In genomic region chr2:103875754-103876153, GRCm38 (mm10) we compare ENCODE assay signal across 18 mouse cellular contexts.
DNase-seq lines count a peak whose midpoint lies in the region; ATAC-seq and TF ChIP-seq lines count a peak whose summit lies in the region.
"Had no signal": no experiment of that assay in that cellular context is flagged by ENCODE, and none has a peak within 500 bp of the region (broad histone marks: within the 10 kb centered on the region; RNA-seq: fewer than 3 reads in every experiment).

No protein-coding gene starts in this region.

- ATAC-seq in liver, embryonic 13.5 days (ENCODE audit: low read depth): no peak
- no peak for ATAC-seq in kidney, embryonic 15.5 days (replicated peaks; ENCODE audit: low FRiP score)
- ATAC-seq: CD4-positive, CD25-positive, alpha-beta regulatory T cell, adult 4 months; forebrain, embryonic 16.5 days had no signal

- no peak for TF ChIP-seq POLR2A in CH12.LX (IDR thresholded peaks at IDR 0.05; ENCODE audit: low read depth, low read length)

- in situ Hi-C loops in CH12.LX (cut with MboI; ENCODE audit: low pct_ligation_motif_present, low pct_unique_long_range_greater_than_20kb, low sequenced_read_pairs): no loop called here

- H3K4me3 ChIP-seq in liver, embryonic 13.5 days (replicated peaks): no peak overlapping the region
- H3K4me3 ChIP-seq in CH12.LX (replicated peaks in 1 of 3; ENCODE audit: low read depth in 2 of 3, low read length in 2 of 3, poor library complexity in 1 of 3): no peak overlapping the region
- no peak overlapping the region for H3K4me3 ChIP-seq in kidney, embryonic 15.5 days (replicated peaks)
- H3K4me3 ChIP-seq: embryonic facial prominence, embryonic 13.5 days; forebrain, embryonic 12.5 days; heart, embryonic 12.5 days; hindbrain, embryonic 15.5 days had no signal

- no peaks in the 10 kb centered on the region for H3K36me3 ChIP-seq in liver, embryonic 13.5 days
- no peaks in the 10 kb centered on the region for H3K36me3 ChIP-seq in CH12.LX (replicated peaks in 1 of 2; ENCODE audit: control insufficient read depth in 1 of 2, insufficient read depth in 1 of 2, low read length in 1 of 2)
- no peaks in the 10 kb centered on the region for H3K36me3 ChIP-seq in splenic B cell, adult 2 months (ENCODE audit: control insufficient read depth, insufficient read depth, low read length, poor library complexity, severe bottlenecking)
- no peaks in the 10 kb centered on the region for H3K36me3 ChIP-seq in kidney, embryonic 15.5 days
- H3K36me3 ChIP-seq: embryonic facial prominence, embryonic 13.5 days; forebrain, embryonic 12.5 days; heart, embryonic 12.5 days; hindbrain, embryonic 15.5 days had no signal

- WGBS in liver, embryonic 13.5 days (ENCODE audit: insufficient replicate concordance): 78% methylated on average over 8 of the region's 8 CpGs
- WGBS in kidney, embryonic 15.5 days: 83% methylated on average over 8 of the region's 8 CpGs

- no peak overlapping the region for H3K4me2 ChIP-seq in liver, embryonic 13.5 days
- H3K4me2 ChIP-seq in CH12.LX (ENCODE audit: insufficient read depth, low read depth, poor library complexity, severe bottlenecking): no peak overlapping the region
- H3K4me2 ChIP-seq in kidney, embryonic 15.5 days: no peak overlapping the region
- H3K4me2 ChIP-seq: embryonic facial prominence, embryonic 13.5 days; forebrain, embryonic 12.5 days; heart, embryonic 12.5 days; hindbrain, embryonic 15.5 days had no signal

- peaks cover 79% of the 10 kb centered on the region for H3K4me1 ChIP-seq in liver, embryonic 13.5 days (replicated peaks)
- H3K4me1 ChIP-seq in CH12.LX (ENCODE audit: control insufficient read depth in 1 of 2, insufficient read depth in 2 of 2): peaks cover 12 to 56% of the 10 kb centered on the region in 2 experiments
- H3K4me1 ChIP-seq in kidney, embryonic 15.5 days: peaks cover 5% of the 10 kb centered on the region; the same call in 1 of the 2 replicates
- H3K4me1 ChIP-seq: embryonic facial prominence, embryonic 13.5 days; heart, embryonic 12.5 days had no signal

- DNase-seq in liver, embryonic 13.5 days: no peak
- DNase-seq in liver: no peak
- peak; percentile 11 to 53 for DNase-seq in spleen, postnatal 4 days (ENCODE audit: low spot score in 2 of 2)
- DNase-seq in spleen, adult 12 weeks (ENCODE audit: low spot score): no peak
- no peak for DNase-seq in CH12.LX (ENCODE audit: extremely low read depth)
- peak; percentile 48 for DNase-seq in splenic B cell, adult 2 months (ENCODE audit: low read depth, low spot score)
- DNase-seq: adrenal gland, postnatal 14 days; cerebellum, adult 11-12 months; cerebellum, adult 9-11 months; cerebellum, postnatal 36 days; gastrocnemius, postnatal 14 days had no signal

- no peak for TF ChIP-seq CTCF in CH12.LX (conservative IDR thresholded peaks at IDR 0.05 in 1 of 2, IDR thresholded peaks at IDR 0.05 in 1 of 2; ENCODE audit: low read depth in 2 of 2, low read length in 2 of 2)

- TF ChIP-seq RAD21 in CH12.LX (IDR thresholded peaks at IDR 0.05; ENCODE audit: low read depth, low read length): no peak

- H3K27me3 ChIP-seq in liver, embryonic 13.5 days: no peaks in the 10 kb centered on the region
- no peaks in the 10 kb centered on the region for H3K27me3 ChIP-seq in CH12.LX (replicated peaks)
- no peaks in the 10 kb centered on the region for H3K27me3 ChIP-seq in splenic B cell, adult 2 months (ENCODE audit: control insufficient read depth, insufficient read depth, low read length, poor library complexity, severe bottlenecking)
- H3K27me3 ChIP-seq in kidney, embryonic 15.5 days: no peaks in the 10 kb centered on the region
- H3K27me3 ChIP-seq: embryonic facial prominence, embryonic 13.5 days; forebrain, embryonic 12.5 days; hindbrain, embryonic 15.5 days had no signal

- H3K79me2 ChIP-seq in CH12.LX (replicated peaks; ENCODE audit: control insufficient read depth, extremely low read depth, insufficient read depth, poor library complexity, severe bottlenecking): no peaks in the 10 kb centered on the region

- dilution Hi-C loops in CH12.LX (cut with MboI; ENCODE audit: extremely low pct_ligation_motif_present, extremely low pct_unique_long_range_greater_than_20kb, low sequenced_read_pairs): no loop called here

- TF ChIP-seq EP300 in CH12.LX (IDR thresholded peaks at IDR 0.05; ENCODE audit: low read length): no peak

- no peak overlapping the region for H3K9ac ChIP-seq in liver, embryonic 13.5 days
- no peak overlapping the region for H3K9ac ChIP-seq in CH12.LX (ENCODE audit: insufficient read depth, low read depth)
- no peak overlapping the region for H3K9ac ChIP-seq in kidney, embryonic 15.5 days
- H3K9ac ChIP-seq: embryonic facial prominence, embryonic 13.5 days; forebrain, embryonic 12.5 days; heart, embryonic 12.5 days; hindbrain, embryonic 15.5 days had no signal

- peak overlapping the region; percentile 83 for H3K27ac ChIP-seq in liver, embryonic 13.5 days
- H3K27ac ChIP-seq in CH12.LX (ENCODE audit: insufficient read depth, low read depth): no peak overlapping the region
- H3K27ac ChIP-seq in kidney, embryonic 15.5 days: no peak overlapping the region
- H3K27ac ChIP-seq: embryonic facial prominence, embryonic 13.5 days; forebrain, embryonic 12.5 days; hindbrain, embryonic 15.5 days had no signal

- H3K9me3 ChIP-seq in liver, embryonic 13.5 days (replicated peaks): no peaks in the 10 kb centered on the region
- H3K9me3 ChIP-seq in CH12.LX (replicated peaks; ENCODE audit: low read length): no peaks in the 10 kb centered on the region
- H3K9me3 ChIP-seq in kidney, embryonic 15.5 days (replicated peaks): no peaks in the 10 kb centered on the region
- H3K9me3 ChIP-seq: embryonic facial prominence, embryonic 13.5 days; forebrain, embryonic 12.5 days; heart, embryonic 12.5 days; hindbrain, embryonic 15.5 days had no signal

TF ChIP-seq in CH12.LX, 34 proteins besides CTCF, POLR2A, EP300 and RAD21:
- TF ChIP-seq TBP (conservative IDR thresholded peaks at IDR 0.05; ENCODE audit: low read depth, low read length): no peak
- no peak for TF ChIP-seq MEF2A (IDR thresholded peaks at IDR 0.05; ENCODE audit: borderline replicate concordance, low read depth, low read length)
- 0 out of 2 replicates have a peak, but pooled peaks have one; percentile 27 for TF ChIP-seq ZMIZ1 (IDR thresholded peaks at IDR 0.05; ENCODE audit: low read depth, low read length)
- no peak for TF ChIP-seq MAX (IDR thresholded peaks at IDR 0.05; ENCODE audit: low read length)

Comparison
In these comparisons a context has a peak if more than half of its experiments do, and no peak if none do; other contexts are left out.
1. DNase-seq: peak in spleen, postnatal 4 days (2 of 2) and splenic B cell, adult 2 months (single experiment); none in liver, embryonic 13.5 days (single experiment), liver (single experiment), spleen, adult 12 weeks (single experiment) and CH12.LX (single experiment).